Mouse (Mus musculus) right cerebral cortex, postnatal 25 days (tissue): ENCODE measurements at regions not wholly inside any gene's neighbourhood (a gene's known extent, or its start where the extent isn't known, plus 50 kb on each side); places are given as distances from the start of the nearest gene placed in this dataset.

ENCODE experiments used
- DNase-seq: peaks from one replicate; pipeline ENCODE4 v3.0.0; 2022

- no peak for DNase-seq
These were observed 1512.2 kb upstream of the Gm6569 start for GRCm38 (mm10) chr15:72322127-72322526.

DNA sequence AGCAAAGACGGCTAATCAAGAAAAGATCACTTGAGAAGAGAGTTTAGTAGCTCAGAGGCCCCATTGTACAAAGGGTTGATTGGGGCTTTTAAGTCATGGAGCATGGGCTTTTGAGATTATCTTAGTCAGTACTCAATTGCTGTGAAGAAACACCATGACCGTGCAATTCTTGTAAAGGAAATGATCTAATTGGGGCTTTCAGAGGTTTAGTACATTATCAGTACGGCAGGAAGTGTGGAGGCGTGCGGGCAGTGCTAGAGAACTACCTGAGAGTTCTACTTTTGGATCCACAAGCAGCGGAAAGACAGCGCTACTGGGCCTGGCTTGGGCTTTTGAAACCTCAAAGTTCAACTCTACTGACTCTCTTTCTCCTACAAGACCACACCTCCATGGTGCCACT is 1511.2 kb upstream of the Gm6569 start:
- DNase-seq = no peak

GRCm38 (mm10) chr15:72331262-72331661 is 1503.1 kb upstream of the Gm6569 start:
- no peak for DNase-seq

GRCm38 (mm10) chr15:72334497-72334896 is 1499.9 kb upstream of the Gm6569 start:
- DNase-seq = no peak

DNA sequence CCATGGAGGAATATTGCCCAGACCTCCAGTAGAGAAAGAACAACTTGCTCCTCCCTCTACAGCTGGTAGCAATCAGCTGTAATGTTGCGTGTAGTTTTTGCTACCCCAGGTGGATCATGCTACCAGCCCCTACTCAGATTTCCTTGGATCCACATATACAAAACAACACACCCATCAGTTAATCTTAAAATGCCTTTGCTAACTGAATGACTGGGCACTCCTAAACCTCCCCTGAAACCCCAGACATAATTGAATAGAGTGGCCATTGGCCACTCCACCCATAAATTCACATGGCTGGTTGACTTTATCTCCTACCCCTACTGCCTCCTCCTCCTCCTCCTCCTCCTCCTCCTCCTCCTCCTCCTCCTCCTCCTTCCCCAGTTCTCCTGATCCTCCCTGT is 1494.7 kb upstream of the Gm6569 start:
- DNase-seq = no peak

DNA sequence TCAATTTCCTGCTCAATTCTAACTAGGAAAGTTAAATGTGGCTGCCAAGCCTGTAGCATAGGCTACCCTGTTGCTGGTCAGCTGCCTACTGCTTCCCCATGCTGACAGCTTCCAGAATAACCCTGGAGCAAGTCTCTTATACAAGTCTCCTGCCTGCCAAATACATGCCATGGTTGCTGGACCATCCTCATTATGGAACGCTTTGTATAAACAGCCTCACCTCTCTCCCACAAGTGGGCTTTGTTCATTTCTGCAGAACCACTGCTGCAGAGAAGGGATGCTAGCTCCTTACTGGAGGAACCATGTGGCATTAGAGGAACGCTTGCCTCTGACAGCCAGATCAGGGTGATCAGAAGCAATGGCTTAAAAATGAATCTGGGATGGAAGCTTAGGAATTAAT is 1492.4 kb upstream of the Gm6569 start:
- DNase-seq = no peak

- DNase-seq = no peak
These were observed 1491.9 kb upstream of the Gm6569 start for GRCm38 (mm10) chr15:72342504-72342903.

DNA sequence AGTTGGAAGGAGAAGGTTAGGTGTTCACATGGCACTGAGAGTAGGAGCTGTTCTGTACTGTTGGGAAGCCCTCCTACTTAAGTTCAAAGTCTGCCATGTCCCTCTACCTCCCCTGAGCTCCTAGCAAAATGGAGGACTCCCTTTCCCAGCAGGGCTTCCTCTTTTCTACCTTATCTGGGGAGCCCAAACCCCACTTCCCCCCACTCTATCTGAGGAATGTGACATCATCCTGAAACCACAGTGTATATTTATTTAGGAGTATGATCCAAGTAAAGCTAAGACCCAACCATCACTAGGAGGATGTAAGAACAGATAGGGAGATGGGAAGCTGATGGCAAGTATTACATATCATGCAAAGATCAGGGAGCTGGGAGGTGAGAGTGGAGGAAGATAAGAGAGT is 1490.6 kb upstream of the Gm6569 start:
- DNase-seq = no peak

DNA sequence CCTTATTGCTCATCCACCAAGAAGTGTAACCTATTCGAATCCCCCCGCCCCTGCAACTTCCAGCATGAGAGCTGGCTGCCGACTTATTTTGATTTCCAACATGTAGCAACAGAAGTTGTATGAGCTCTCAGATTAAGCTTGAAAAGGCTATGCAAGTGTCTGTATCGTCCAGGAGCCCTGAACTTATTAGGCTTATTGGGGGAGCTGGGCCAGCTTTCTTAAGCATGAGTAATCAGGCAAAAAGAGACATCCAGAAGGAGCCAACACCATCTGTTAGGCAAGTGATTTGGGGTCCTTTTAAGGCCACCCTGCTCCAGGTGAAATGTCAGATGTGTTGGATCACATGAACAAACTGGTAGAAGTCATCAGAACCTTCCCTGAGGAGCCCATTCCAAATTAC is 1481.0 kb upstream of the Gm6569 start:
- no peak for DNase-seq

GRCm38 (mm10) chr15:72355626-72356025 is 1478.7 kb upstream of the Gm6569 start:
- DNase-seq = no peak

- DNase-seq = no peak
These were observed 1474.7 kb upstream of the Gm6569 start for GRCm38 (mm10) chr15:72359636-72360035.

- no peak for DNase-seq
These were observed 1474.3 kb upstream of the Gm6569 start for GRCm38 (mm10) chr15:72360049-72360448.

GRCm38 (mm10) chr15:72360463-72361030 is 1473.8 kb upstream of the Gm6569 start:
- DNase-seq = no peak

DNA sequence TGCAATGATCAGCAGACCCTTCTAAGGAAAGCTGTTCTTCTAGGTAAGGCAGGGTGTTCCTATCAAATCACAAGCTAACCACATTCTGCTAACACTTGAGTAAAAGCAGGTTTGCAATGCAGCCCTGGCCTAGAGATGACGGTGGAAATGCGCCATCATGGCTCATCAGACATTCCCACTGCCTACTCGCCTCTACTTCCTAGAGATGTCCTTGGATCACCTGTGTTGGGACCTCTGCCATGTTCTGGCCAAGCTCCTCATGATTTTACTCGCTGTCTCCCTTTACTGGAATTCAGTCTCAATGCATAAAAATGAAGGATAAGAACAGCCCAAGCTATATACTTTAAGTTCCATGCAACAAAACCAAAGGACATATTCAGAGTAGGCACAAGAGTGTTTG is 1461.3 kb upstream of the Gm6569 start:
- no peak for DNase-seq

- DNase-seq = no peak
These were observed 1457.2 kb upstream of the Gm6569 start for GRCm38 (mm10) chr15:72377201-72377600.

DNA sequence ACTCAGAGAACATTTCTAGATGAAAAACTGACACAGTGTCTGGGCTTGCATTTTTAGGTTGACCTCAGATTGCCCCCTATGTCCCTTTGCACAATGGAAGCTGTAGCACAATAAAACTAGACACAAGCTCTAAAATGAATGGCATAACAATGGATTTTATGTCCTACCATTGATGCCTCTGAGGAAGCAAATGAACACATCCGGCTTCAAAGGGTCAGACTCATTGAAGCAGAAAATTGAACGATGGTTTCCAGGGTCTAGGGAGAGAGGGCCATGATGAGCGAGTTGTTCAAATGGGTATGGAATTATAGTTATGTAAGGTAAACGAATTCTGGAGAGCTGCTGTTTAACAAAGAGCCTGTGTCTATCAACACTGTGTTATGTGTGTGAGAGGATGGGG is 1455.1 kb upstream of the Gm6569 start:
- no peak for DNase-seq

DNA sequence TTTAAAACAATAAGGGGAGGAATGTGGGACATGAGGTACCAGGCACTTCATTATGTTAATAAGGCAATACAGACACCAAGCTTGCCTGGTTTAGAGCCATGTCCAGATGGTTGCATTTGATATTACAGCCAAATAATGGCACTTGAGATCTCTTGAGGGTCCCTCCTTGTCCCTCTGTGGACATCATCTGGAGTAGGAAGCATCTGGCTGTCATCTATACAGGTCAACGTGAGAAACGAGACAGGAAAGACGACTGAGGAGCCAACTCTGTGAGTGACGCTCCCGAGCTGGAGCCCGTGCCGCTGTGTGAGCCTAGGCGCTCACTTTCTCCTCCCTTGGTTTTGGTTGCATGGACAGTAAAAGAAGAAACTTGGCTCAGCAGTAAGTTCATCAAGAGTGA is 1453.2 kb upstream of the Gm6569 start:
- no peak for DNase-seq

DNA sequence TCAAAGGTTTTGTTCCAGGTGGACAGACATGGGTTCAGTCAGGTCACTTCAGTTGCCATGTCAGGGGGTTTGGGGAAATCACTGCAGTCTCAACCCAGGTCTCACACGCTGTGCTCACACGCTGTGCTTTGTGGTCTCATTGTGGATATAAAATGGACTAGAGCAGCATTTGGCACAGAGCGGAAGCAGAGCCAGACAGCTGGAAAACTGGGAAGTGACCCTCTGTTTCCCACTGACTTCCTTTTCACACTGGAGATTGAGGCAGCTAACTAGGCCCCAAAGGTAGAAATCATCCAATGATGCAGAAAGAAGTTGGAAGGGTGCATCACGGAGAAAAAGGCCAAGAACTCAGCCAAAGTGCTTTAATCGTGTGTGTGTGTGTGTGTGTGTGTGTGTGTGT is 1452.6 kb upstream of the Gm6569 start:
- DNase-seq = no peak

DNA sequence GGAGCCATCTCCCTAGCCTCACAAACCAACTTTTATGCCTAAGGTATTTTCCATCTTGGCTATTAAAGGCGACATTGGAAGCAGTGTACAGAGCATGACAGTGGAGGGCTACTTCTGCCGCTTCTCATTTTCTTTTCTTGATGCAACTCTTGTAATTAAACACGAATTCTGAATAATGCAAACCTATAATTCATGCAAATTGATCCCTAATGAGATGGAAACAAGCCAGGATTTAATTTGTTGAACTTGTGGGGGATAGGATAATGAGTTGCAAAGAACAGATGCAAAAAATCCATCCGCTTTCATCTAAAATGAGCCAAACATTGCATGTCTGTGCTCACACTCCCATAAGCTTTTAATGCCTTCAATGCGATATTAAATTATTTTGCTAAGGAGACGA is 1451.8 kb upstream of the Gm6569 start:
- no peak for DNase-seq

GRCm38 (mm10) chr15:72383062-72383461 is 1451.3 kb upstream of the Gm6569 start:
- DNase-seq = no peak

DNA sequence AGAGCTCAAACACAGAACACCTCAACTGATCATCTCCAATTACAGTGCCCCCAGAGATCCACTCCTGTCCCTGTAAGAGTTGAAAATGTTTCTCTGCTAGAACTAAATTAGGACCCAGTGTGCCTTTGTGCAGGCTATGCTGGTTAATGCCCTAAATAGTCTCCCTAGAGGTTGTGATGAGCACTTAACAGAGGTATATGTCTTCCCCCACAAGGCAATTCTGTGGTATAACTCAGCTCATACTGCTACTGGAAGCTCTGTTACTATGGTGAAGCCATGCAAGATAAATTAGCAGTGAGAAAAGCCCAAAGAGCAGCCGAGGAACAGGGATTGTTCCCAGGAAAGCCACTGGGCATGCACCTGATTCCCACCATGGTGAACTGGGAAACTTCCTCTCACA is 1450.9 kb upstream of the Gm6569 start:
- DNase-seq = no peak

DNA sequence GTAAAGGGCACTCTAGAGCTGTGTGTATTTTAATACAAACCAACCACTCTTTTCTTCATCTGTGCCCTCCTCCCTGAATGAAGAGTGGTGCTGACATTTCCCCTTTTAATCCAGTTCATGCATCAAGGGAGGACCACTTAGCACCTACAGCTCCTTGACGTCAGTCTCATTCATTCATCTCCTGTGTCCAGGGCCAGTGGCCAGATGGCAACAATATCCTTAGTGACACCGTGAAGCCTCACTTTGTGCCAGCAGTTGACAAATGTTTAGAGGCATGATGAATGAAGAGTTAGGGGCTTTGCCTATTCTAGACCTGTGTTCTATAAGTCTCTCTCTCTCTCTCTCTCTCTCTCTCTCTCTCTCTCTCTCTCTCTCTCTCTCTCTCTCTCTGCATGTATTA is 1441.1 kb upstream of the Gm6569 start:
- no peak for DNase-seq

DNA sequence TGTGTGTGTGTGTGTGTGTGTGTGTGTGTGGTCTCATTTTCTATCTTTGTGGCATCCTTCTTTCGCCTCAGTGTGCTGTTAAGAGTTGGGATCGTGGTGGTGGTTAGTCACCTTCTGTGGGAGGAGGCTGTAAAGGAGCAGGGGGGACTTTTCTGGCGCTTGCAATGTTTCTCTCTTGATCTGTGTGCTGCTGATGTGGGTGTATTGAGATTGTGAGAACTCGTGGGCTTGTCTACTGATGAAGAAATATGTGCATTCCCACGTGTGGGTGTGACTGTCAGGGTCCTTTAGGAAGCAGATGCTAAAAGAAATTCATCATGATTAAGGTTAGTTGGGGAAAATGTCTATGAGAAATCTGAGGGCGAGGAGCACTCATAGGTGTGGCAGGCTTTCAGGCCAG is 1422.4 kb upstream of the Gm6569 start:
- peak; percentile 40 for DNase-seq
